Mouse (Mus musculus) erythroblast, embryonic 14.5 days (primary cell): Measurements from ENCODE around the gene Gm49320.

ENCODE experiments used
- GATA1 ChIP-seq: IDR thresholded peaks from 2 replicates; pipeline ENCODE4 v1.6.1; 2012; ENCODE audit warnings: low read length, inconsistent platforms, mixed read lengths
- TAL1 ChIP-seq: IDR thresholded peaks from 3 replicates; pipeline ENCODE4 v1.6.1; 2012; ENCODE audit warnings: low read length, inconsistent platforms, mixed read lengths

DNA sequence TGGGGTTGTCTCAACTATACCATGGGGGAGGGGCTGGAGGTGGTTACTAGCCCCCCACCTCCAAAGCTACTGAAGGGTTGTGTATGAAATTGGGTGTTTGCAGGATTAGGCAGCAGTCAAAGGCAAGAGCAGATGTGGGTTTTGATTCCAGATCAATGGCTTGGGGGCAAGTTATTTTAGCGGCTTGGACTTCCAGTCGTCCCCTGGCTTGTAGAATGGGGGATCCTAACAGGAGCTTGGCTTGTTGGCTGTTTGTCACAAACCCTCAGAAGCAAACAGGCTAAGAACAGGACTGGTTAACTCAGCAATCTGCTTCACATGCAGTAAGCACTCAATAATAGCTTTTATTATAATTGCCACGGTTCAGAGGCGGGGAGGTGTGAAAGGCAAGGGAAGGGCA is 18.7 kb downstream of the Gm49320 start:
- TF ChIP-seq GATA1 (no peak), TAL1 (no peak)
